Mouse (Mus musculus): ENCODE data around the gene Appbp2.

Appbp2 gene

GRCm38 (mm10) chr11:85223248-85223647 is 11.7 kb downstream of the Appbp2 start:
- DNase-seq (ENCODE audit: low spot score in 2 of 2): no peak

- no peak for DNase-seq (ENCODE audit: low spot score in 2 of 2)
Measured at GRCm38 (mm10) chr11:85222561-85222960, 12.4 kb downstream of the Appbp2 start.

GRCm38 (mm10) chr11:85219014-85219413 is 15.9 kb downstream of the Appbp2 start:
- DNase-seq (ENCODE audit: low spot score in 2 of 2): no peak

GRCm38 (mm10) chr11:85214679-85215078 is 20.3 kb downstream of the Appbp2 start:
- no peak for DNase-seq (ENCODE audit: low spot score in 2 of 2)

- DNase-seq (ENCODE audit: low spot score in 2 of 2): no peak
Measured at GRCm38 (mm10) chr11:85213215-85213614, 21.7 kb downstream of the Appbp2 start.

- no peak for DNase-seq (ENCODE audit: low spot score in 2 of 2)
Measured at GRCm38 (mm10) chr11:85211151-85211550, 23.8 kb downstream of the Appbp2 start.

GRCm38 (mm10) chr11:85206231-85206630 is 28.7 kb downstream of the Appbp2 start:
- no peak for DNase-seq (ENCODE audit: low spot score in 2 of 2)

- no peak for DNase-seq (ENCODE audit: low spot score in 2 of 2)
Measured at GRCm38 (mm10) chr11:85198906-85199305, 36.0 kb downstream of the Appbp2 start.

- no peak for DNase-seq (ENCODE audit: low spot score in 2 of 2)
Measured at GRCm38 (mm10) chr11:85196046-85196445, 38.9 kb downstream of the Appbp2 start.

- DNase-seq (ENCODE audit: low spot score in 2 of 2): no peak
Measured at GRCm38 (mm10) chr11:85194206-85194605, 40.7 kb downstream of the Appbp2 start.

GRCm38 (mm10) chr11:85190741-85191140 is 44.2 kb downstream of the Appbp2 start:
- no peak for DNase-seq (ENCODE audit: low spot score in 2 of 2)

- no peak for DNase-seq (ENCODE audit: low spot score in 2 of 2)
Measured at GRCm38 (mm10) chr11:85189110-85189509, 45.8 kb downstream of the Appbp2 start.

- DNase-seq (ENCODE audit: low spot score in 2 of 2): no peak
Measured at GRCm38 (mm10) chr11:85184839-85185238, 50.1 kb downstream of the Appbp2 start.

- DNase-seq (ENCODE audit: low spot score in 2 of 2): peak in 1 of 2 experiments; percentile 23
Measured at GRCm38 (mm10) chr11:85184082-85184481, 50.8 kb downstream of the Appbp2 start.

- DNase-seq (ENCODE audit: low spot score in 2 of 2): peak in 1 of 2 experiments; percentile 11
Measured at GRCm38 (mm10) chr11:85183284-85183779, 51.6 kb downstream of the Appbp2 start.

GRCm38 (mm10) chr11:85182617-85183283 is 52.2 kb downstream of the Appbp2 start:
- DNase-seq (ENCODE audit: low spot score in 2 of 2): peak in 1 of 2 experiments; percentile 73

- DNase-seq (ENCODE audit: low spot score in 2 of 2): no peak
Measured at GRCm38 (mm10) chr11:85178413-85178812, 56.5 kb downstream of the Appbp2 start.

GRCm38 (mm10) chr11:85177761-85178160 is 57.2 kb downstream of the Appbp2 start:
- no peak for DNase-seq (ENCODE audit: low spot score in 2 of 2)

GRCm38 (mm10) chr11:85175941-85176340 is 59.0 kb downstream of the Appbp2 start:
- DNase-seq (ENCODE audit: low spot score in 2 of 2): no peak

- DNase-seq (ENCODE audit: low spot score in 2 of 2): no peak
Measured at GRCm38 (mm10) chr11:85170833-85171232, 64.1 kb downstream of the Appbp2 start.

- peak; percentile 42 to 88 for DNase-seq (ENCODE audit: low spot score in 2 of 2)
Measured at GRCm38 (mm10) chr11:85170058-85170740, 64.7 kb downstream of the Appbp2 start, which contains the start of gene 1700125H20Rik. Gene 1700125H20Rik (plus strand): TSS chr11:85170404.

- no peak for DNase-seq (ENCODE audit: low spot score in 2 of 2)
Measured at GRCm38 (mm10) chr11:85167503-85167902, 67.4 kb downstream of the Appbp2 start.

GRCm38 (mm10) chr11:85164371-85164770 is 70.6 kb downstream of the Appbp2 start:
- DNase-seq (ENCODE audit: low spot score in 2 of 2): no peak

All from left cerebral cortex, adult 9 months (tissue).